Mouse (Mus musculus): ENCODE results near the gene Rbpj.

Gene Rbpj

DNA sequence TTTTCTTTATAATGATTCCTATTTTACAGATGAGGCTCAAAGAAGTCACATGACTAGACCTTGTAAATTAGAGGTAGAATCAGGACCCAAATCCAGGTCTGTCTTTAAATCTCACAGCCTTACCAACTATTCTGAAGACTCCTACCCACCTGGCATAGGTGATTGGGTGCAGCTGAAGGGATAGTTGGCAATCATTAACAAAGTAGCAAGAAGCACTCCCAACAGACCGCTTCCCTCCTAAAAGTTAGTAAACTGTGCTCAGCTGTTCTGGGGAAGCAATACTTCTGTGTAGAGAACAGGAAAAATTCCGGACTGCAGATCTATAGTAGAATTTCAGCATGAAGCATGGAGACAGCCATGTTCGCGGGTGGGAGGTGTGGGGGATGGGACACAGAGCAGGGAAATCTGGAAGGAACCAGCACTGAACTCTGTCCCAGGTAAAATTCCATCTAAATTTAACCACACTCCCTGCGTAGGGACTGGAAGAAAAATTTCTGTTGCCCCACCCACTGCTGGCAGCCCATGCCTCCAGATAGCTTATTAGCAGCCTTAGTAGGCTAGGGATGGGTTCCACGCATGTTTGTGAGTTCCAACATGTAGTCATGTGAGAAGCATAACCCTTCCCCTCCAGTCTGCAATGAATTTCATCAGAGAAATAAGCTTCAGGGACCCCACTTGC lies 3.3 kb downstream of the Rbpj start:
- in situ Hi-C loops (cut with MseI, MboI): no loop called here

DNA sequence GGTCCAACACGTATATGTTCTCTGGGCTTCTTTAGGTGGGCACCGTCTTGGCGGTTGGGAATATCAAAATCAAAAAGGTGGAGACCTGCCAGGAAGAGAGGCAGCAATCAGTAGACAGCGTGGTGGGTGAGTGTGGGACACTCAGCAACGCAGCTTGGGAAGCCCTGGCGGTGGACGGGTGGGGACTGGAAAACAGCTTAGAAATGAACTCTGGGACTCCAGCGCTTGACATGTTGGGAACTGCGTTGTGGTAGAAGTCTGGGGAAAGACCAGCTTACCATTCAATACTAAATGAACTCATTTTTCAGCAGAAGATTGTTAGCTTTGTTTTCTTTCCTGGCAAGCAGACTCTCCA lies 3.8 kb downstream of the Rbpj start:
- in situ Hi-C loops (cut with MseI, MboI): no loop called here

DNA sequence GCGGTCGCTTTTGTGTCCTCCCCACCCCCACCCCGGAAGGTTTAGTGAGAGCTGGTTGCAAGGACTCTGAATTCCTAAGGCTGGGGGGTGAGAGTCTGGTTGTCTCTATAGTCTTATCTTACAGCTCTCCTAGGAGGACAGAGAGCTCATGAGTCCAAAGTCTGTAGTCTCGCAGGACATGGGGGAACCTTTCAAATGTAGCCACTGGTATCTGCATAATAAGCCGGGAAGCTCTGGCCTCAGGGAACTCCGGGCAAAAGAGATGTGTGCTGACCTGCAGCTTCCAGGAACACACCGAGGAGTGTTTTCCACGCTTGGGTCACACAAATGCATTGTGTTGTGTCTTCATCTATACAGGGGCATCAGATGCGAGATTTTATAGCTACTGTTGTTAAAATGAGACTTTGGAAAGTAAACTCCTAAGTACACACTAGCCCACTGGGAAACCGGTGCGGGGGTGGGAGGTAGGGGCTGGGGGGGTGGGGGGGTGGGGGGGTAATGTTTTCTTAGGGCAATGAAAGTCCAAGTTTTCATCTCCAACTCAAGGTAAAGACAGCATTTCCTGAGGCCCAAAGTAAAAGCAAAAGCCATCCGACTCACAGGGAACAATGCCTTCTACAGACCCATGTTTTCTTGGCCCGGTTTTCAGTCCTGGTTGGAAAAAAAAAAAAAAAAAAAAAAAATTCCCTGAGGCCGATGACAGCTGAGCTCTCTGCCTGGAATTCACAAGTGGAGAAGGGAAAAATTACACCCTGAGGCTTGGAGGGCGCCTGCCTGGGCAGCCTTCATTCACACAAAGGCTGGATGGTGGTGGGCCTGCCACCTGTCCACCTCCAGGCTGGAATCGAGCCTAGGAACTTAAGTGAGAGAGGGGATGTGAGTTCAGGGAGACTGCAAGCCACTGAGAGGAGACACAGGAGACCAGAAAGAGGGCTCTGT lies 4.5 kb downstream of the Rbpj start:
- in situ Hi-C loops (cut with MseI, MboI): no loop called here

DNA sequence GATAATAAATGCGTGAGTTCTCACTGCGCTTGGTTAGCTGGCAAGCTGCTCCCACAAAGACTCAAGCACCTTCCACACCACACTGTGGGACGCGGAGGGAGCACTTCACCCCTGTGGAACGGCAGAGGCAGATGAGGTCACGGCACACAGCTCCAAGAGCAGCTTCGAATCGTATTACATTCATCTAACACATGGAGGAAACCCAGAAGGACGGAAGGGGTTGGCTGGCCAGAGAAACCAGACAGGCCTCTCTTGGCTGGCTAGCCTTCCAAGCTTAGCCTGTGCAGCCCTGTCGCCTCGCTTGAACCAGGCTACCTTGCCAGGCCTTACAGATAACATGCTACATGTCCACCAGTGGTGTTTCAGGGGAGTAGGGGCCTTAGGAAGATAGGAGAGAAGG lies 6.5 kb downstream of the Rbpj start:
- in situ Hi-C loops (cut with MseI, MboI): no loop called here

DNA sequence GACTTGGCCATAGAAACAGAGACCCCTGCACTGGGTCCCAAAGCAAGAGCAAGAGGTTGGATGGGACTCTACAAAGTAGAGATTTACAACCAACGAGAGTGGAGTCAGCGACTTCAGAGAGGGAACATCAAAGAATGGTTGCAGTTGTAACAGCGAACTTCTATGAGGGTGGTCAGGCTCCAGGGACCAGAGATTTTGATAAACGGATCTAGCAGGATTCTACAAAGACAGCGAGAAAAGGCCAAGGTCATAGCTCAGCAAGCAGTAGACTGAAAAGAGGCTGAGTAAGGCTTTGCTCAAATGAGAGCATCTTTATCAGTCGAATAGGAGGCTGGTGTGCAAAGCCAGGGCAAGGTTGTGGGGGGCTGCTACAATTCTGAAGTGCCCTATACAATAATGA lies 13.2 kb downstream of the Rbpj start:
- in situ Hi-C loops (cut with MseI, MboI): no loop called here

DNA sequence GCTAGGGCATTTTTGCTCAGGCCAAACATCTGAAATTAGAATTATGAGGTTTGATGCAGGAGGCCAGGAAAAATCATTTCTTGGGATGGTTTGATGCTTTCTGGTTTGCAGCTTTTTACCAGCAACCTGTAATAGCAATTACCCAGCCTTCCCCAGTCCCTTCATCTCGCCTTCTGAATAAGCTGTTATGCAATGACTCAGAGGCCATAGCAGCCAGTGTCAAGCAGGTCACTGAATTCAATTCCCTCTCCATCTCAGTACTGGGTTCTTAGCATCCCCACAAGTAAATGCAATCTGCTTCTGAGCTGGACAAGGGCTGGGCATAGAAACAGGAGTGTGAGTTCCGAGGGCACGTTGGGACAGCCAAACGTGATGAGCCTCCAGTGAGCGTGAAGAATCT lies 13.9 kb downstream of the Rbpj start:
- in situ Hi-C loops (cut with MseI, MboI): no loop called here

DNA sequence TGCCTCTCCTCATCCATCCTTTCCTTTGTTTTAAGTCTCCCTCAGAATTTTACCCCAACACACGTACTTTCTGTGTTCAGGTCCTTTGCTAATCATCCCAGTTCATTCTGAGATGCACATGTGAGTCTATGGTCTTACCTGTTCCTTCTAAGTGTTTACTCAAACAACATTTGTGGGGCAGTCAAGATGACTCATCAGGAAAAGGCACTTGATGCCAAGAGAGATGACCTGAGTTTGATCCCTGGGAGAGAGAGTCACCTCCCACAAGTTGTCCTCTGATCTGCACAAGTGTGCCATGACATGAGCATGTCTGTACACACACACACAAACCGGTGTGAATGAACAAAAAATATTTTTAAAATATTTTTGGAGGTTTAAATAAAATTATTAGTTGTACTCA lies 15.1 kb downstream of the Rbpj start:
- in situ Hi-C loops (cut with MseI, MboI): no loop called here

DNA sequence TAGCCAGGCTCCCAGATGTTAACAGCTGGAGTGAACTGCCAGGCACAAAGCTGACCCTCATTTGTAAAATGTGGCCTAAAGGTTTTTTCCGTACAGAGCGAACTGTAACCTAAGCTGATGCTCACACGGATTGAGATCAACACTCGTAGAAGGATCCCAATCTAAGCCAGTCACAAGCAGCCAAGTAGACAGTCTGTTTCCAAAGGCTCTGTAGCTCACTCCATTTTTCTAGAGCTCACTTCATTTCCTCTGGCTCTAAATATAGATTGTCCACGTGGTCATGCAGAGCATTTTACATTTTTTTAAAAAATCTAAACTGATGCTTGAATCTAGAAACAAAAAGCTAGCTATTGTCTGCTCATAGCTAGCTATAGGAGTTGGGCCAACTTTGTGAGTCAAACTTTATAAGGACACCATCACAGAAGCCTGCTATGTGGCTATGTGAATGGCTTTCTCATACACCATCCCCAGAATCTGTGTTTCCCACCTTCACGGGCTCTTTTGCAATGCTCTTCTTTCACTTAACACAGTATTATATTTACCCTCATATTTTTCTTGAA lies 19.2 kb downstream of the Rbpj start:
- in situ Hi-C loops (cut with MseI, MboI): no loop called here

DNA sequence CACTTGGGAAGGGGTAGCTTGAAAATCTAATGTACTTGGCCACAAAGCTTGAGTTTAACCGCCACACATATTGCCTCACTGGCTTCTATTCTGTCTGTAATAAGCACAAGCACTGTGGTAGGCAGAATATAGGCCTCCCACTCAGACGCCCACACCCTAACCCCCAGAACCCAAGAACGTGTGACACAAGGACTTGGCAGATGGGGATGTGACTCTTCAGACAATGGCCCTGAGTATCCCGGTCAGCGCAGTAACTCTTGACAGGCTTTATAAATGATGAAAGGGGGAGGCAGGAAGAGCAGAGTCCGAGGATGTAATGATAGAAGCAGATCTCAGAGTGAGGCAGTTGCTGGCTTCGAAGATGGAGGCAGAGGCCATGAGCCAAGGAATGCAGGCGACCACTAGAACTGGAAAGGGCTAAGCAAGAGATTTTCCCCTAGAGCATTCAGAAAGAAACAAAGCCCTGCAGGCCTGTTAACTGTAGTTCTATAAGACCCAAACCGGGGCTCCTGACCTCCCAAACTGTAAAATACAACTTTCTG lies 20.1 kb downstream of the Rbpj start:
- in situ Hi-C loops (cut with MseI, MboI): no loop called here

DNA sequence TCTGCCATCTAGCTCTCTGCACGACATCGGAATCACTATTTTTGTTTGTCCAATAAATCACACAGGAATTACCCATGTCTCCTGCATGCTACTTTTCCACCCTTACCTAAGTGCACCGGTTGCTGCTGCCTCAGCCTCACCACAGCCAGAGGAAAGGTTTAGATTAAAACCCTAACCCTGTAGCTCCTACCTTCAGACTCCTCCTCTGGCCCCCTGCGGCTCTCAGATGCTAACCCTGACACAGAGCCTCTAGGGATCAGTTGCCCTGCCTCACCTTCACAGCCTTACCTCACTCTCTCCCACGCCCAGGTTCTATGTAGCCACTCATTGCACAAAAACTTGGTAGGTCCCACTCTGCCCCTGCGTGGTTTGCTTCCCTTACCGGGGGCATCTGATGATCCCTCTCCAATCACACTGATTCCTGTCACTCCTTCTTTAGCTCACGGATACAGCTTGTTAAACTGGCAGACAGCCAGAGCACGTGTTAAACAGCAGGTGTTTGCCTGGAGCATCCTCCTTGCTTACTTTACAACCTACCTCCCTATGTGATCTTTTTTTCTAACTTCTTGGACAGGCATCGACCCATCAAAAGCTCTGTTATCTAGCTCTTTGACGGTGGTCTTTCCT lies 21.1 kb downstream of the Rbpj start:
- in situ Hi-C loops (cut with MseI, MboI): no loop called here

DNA sequence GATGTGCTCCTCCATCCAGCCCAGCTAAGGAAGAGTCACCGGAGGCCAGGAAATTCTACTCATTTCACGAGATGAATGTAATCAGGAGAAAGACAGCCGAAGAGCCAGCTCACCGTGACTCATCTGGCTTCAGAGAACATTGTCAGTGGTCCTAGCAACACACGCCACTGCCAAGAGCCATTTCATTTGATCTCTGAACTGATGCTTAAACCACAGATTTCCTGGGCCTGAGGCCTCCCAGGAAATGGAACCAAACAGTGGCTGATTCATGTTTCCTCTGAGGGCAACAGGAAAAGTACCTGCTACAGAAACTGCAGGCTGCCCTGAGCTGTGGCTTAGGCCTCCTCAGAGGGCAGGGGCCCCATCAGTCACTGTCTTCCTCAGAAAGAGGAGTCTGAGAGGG lies 24.7 kb downstream of the Rbpj start:
- in situ Hi-C loops (cut with MseI, MboI): no loop called here

DNA sequence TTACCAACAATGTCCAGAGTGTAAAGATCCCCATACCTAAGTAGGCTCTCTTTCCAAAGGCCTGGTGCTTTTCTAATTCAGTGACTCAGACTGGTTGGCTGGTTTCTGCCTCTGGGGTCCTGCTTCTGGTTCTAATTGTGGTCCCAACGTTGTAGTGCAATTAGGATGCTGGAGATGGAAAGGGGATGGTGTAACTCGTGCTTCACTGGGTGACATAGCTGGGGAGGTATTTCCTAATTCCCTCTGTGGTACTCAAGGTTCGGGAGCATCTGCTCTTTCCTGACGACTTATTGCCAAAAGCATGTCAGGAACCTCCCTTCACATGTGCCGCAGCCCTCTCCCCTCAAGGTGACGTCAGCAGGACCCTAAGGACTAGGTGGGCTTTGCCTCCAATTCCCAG lies 27.8 kb downstream of the Rbpj start:
- in situ Hi-C loops (cut with MseI, MboI): no loop called here

DNA sequence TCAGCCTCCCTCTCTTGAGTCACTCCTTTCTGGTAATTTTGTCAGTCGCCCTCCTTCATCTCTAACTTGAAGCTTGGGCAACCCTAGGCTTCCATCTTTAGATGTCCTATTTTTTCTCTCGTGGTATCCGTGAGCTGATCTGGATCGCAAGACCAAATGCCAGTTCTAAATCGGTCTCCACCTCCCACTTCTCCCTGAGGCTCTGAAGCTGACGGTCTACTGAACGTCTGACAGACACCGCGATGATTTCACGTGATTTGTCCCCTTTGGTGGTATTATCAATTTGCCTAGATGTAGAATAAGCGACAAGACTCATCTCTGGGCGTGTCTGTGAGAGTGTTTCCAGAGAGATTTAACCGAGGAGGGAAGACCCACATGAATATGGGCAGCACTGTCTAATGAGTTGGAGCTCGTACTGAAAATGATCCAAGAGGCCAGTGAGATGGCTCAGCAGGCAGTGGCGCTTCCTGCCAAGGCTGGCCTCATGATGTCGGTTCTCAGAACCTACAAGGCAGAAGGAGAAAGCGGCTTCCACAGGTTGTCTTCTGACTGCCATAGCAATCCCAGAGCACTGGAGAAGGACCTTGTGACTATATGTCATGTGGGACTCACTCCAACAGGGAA lies 28.7 kb downstream of the Rbpj start:
- in situ Hi-C loops (cut with MseI, MboI): no loop called here

DNA sequence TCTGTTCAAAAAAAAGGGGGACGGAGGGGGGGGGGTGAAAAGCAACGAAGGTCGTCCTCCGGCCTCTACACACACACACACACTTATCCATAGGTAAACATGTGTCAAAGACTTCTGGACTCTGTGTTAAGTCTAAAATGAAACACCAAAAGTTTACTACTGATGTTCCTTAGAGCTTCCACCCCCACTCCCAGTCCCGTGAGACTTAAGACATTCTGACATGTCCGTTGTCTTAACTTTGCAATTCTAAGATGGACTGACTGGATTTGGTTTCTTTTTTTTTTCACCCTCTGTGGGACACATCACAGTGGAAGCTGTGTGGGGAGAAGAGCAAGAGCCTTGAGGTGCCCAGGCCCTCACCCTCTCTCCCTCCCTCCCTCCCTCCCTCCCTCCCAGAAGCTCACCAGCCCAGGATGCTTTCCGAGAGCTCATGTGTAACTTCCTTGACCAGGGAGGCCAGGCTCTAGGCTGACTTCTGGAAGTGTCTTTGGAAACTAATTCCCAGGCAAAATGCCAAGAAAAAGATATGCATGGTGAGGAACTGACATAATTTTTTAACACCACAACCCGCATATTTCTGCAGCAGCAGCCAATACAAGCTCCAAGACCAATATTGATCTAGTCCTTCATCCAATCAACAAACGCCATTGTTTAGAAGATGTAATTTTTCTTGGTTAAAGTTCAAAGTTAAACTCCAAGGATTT lies 31.0 kb downstream of the Rbpj start:
- in situ Hi-C loops (cut with MseI, MboI): no loop called here

DNA sequence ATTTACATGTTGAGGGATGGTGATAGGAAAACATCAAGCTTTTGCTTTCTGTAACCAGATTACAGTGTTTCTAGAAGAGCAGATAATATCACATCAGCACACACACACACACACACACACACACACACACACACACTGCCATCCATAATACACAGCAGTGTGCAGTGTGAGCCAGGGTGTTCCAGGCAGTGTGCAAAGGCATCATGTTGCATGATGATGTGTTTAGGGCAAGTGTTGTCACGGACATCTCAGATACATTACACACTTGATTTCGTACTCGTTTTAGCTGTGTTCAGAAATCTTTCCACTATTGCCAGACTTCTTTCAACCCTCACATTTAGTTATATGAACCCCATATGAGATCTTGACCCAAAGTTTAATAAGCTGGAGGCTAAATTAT lies 33.6 kb downstream of the Rbpj start:
- in situ Hi-C loops (cut with MseI, MboI): no loop called here

DNA sequence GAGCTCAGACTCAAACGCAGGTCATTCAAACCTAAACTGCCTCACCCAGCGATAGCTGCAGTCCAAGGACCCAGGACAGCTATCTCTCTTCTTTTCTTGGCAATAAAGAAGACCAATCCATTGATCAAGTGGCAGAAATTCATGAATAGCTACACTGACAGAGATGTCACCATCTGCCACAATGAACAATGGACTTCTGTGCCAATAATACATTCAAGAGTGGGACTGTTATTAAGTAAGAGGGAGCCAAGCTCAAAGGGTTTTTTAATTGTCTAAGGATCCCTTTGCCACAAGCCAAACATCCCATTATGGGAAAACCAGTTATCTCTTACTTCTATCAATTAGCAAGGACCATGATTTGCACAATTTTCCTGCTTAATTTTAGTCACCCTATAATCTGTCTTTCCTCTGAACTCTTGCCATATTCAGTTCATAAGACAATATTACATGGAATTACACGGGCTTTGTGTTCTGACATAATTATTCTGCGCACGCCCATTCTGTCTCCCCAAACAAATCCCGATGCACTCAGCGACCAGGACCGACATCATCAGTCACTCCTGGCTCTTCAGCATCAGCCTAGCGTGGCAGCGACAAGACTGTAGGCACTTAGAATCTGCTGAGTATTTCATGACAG lies 34.7 kb downstream of the Rbpj start:
- in situ Hi-C loops (cut with MseI, MboI): no loop called here

DNA sequence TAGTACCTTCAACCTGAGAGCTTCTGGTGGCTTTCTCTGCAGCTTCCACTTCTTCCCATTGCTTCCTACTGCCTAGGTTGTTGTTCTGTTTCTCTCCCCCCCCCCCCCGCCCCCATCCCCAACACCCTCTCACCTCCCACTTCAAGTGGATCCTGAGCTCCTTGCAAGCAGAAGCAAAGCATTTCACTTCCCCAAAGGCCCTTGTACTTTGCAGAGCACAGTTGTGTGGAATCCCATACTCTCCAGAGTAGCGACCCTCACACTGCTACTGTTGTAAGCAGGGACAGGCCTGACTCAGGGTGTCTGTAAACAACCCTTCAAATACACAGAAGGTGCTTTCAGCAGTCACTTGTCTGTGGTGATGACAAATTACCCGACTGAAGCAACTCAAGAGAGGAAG lies 37.3 kb downstream of the Rbpj start:
- in situ Hi-C loops (cut with MseI, MboI): no loop called here

DNA sequence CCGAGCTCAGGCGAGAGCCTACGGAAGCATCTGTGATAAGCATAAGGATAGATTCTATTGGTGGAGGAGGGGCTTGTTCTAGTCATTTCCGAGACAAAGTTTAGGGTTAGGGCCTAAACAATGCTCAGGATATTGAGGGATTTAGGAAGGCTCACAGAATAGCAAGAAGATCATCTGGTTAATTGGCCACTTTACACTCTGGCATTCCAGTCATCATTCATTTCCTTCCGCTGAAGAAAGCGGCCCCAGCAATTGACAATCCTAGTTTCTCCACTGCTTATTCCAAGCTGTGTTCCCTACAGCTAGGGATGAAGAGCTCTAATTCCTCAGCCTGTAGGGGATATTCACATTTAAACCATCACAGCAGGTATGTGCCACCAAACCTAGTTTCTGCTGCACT lies 39.8 kb downstream of the Rbpj start:
- in situ Hi-C loops (cut with MseI, MboI): no loop called here

DNA sequence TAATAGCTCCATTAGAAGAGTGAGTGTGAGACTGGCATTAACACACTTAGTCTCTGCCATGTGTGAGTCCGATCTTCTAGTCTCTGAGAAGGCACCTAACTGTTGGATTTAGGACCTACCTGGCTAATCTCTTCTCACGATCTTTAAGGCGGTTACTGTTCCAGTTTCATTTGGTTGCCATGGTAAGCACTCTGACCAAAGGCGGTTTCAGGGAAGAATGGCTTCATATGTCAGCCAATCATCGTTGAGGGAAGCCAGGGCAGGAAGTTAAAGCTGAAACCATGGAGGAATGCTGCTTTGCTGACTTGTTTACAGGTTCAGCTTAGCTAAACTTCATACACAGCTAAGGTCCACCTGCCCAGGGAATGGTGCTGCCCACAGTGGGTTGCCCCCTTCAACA lies 41.4 kb downstream of the Rbpj start:
- in situ Hi-C loops (cut with MseI, MboI): no loop called here

DNA sequence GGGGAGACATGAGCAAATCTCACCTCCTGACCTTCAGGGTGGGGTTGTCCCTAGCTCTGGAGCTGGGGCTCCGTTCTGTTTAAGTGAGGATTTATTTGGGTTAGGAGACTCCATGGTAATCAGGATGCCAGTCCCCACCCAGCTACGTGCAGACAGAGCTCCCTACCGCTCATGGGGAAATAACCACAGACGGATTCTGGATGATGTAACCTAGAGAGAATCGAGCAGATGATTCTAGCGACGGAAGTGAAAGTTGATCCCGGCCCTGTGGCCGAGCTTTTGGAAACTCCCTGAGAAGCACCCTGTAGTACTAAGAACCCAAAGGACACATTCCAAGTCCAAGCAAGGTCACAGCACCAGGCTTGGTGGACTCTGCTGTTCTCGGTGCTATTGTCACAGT lies 43.5 kb downstream of the Rbpj start:
- in situ Hi-C loops (cut with MseI, MboI): no loop called here

DNA sequence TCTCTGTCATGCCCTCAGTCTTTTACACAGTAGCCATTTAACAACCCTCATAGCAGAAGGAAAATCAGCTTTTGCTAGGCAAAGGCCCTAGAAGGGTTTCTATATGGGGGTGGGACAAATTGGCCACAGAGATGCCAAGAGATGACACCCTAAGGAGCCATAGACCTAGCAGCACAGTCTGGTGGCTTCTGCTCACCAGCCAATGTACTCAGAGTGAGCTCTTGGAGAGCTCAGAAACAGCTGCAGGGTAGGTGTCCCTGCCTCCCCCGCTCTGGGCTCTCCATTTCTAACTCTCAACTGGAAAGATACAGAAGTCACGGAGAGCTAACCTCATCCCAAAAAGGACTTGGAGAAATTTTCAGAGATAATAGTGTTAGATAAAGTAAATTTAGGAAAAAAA lies 44.0 kb downstream of the Rbpj start:
- in situ Hi-C loops (cut with MseI, MboI): no loop called here
